Mouse (Mus musculus) liver, embryonic 14.5 days (tissue): ENCODE results near the gene Atf3. TPM values are rescaled to one million over a fixed set of nuclear protein-coding genes. Genes with fewer than 3 reads are reported as not detected.

ENCODE experiments used
- ATAC-seq: fragments of 200-750 bp; cut with Nextera tagmentation; 2 replicates; pipeline ENCODE4 v1.8.0; 2017; ENCODE audit warnings: moderate number of reproducible peaks, mild to moderate bottlenecking, moderate library complexity; ENCODE audit not compliant: insufficient read depth
- DNase-seq, 3 experiments: peaks; one replicate each; pipeline ENCODE4 v3.0.0-alpha.2; 2012 to 2013; ENCODE audit warnings: low read depth in 3 of 3, low spot score in 3 of 3
- H3K27ac ChIP-seq: fragments of 300-500 bp; sonication (generic); 2 replicates; pipeline ENCODE4 v1.5.1; 2014; ENCODE audit warnings: moderate library complexity, mild to moderate bottlenecking, control low read depth, inconsistent platforms
- H3K27me3 ChIP-seq: fragments of 300-500 bp; sonication (generic); 2 replicates; pipeline ENCODE4 v1.6.1; 2014; ENCODE audit warnings: mild to moderate bottlenecking, low read length, moderate library complexity; ENCODE audit not compliant: control insufficient read depth, insufficient read depth
- H3K36me3 ChIP-seq: fragments of 300-500 bp; sonication (generic); replicated peaks from 2 replicates; pipeline ENCODE4 v1.6.1; 2014; ENCODE audit warnings: low read depth; ENCODE audit not compliant: control insufficient read depth, insufficient read depth
- H3K4me1 ChIP-seq, 2 experiments: fragments of 200-500 bp in 1 of 2; fragments of 300-500 bp in 1 of 2; sonication (generic) in 1 of 2; replicated peaks; 2 replicates each; pipeline ENCODE4 v1.6.1; 2012 to 2014; ENCODE audit warnings: antibody characterized with exemption in 1 of 2, inconsistent platforms in 1 of 2, low read length in 1 of 2; ENCODE audit not compliant: control insufficient read depth in 2 of 2, insufficient read depth in 2 of 2
- H3K4me2 ChIP-seq: fragments of 300-500 bp; sonication (generic); 2 replicates; pipeline ENCODE4 v1.6.1; 2014; ENCODE audit warnings: low read depth, mild to moderate bottlenecking, control low read depth, moderate library complexity
- H3K4me3 ChIP-seq, 2 experiments: fragments of 200-500 bp in 1 of 2; fragments of 300-500 bp in 1 of 2; sonication (generic) in 1 of 2; 2 replicates each; pipeline ENCODE4 v1.5.1; 2012 to 2014; ENCODE audit warnings: low read depth in 2 of 2, low read length in 2 of 2, mild to moderate bottlenecking in 2 of 2, control low read depth in 1 of 2, inconsistent platforms in 1 of 2, moderate library complexity in 1 of 2; ENCODE audit not compliant: insufficient read depth in 1 of 2
- H3K9ac ChIP-seq: fragments of 300-500 bp; sonication (generic); replicated peaks from 2 replicates; pipeline ENCODE4 v1.6.1; 2014; ENCODE audit warnings: mild to moderate bottlenecking, control low read depth, moderate library complexity
- H3K9me3 ChIP-seq: fragments of 300-500 bp; sonication (generic); 2 replicates; pipeline ENCODE4 v1.6.1; 2016; ENCODE audit warnings: low read length, mixed read lengths; ENCODE audit not compliant: control insufficient read depth
- CTCF ChIP-seq: IDR thresholded peaks from 2 replicates; pipeline ENCODE4 v1.5.1; 2016; ENCODE audit warnings: antibody characterized with exemption, low read depth, control low read depth
- EP300 ChIP-seq: IDR thresholded peaks from 2 replicates; pipeline ENCODE4 v1.6.1; 2016; ENCODE audit warnings: antibody characterized with exemption, low read depth
- WGBS: fragments of 180-500 bp; shearing (Covaris S2); extraction: QIAGEN DNeasy Blood & Tissue Kit; methylation state at CpG from one replicate; pipeline ENCODE4 v1.1.7; 2014; ENCODE audit not compliant: insufficient replicate concordance; 5-methylcytosine and 5-hydroxymethylcytosine counted together
- polyA plus RNA-seq, 2 experiments: library from polyadenylated mRNA; depleted of rRNA in 1 of 2; stranded (reverse) in 1 of 2; unstranded in 1 of 2; fragments of >200 nt; fragmentation: Nextera tagmentation in 1 of 2; extraction: Ambion mirVana in 1 of 2; gene quantifications; 2 replicates each; pipeline versions ENCODE4 v1.2.1 to v1.2.3; 2012 to 2014

The Atf3 gene
- polyA plus RNA-seq, 2 experiments: 0.76 to 1.3 TPM

DNA sequence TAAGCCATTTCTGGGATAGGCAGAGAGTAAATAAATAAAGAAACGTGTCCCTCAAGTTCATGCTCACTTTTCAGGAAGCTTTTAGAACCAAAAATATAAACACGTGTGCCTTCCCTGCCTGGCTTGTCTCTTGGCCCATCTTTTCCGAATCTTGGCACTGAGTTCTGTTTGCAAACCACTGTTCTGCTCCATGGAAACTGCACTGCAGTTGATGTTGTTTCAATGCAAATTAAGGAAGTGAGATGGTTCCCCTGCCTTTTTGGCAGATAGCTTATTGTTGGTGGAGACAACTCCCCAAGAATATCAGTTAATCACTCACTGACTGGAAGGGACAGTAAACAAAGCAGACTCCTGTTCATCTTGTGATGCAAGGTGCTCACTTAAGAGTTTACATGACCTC, 95.1 kb downstream of the Atf3 start:
- Histone ChIP-seq H3K4me1 (peaks cover 0 to 4% of the 10 kb centered on the region in 2 experiments; a peak in 2 of 4 replicates), H3K4me3 (no peak overlapping the region), H3K27ac (no peak overlapping the region), H3K9me3 (no peaks in the 10 kb centered on the region), H3K4me2 (no peak overlapping the region), H3K9ac (no peak overlapping the region), H3K36me3 (no peaks in the 10 kb centered on the region), H3K27me3 (no peaks in the 10 kb centered on the region)
- 50% methylated on average over 3 of the region's 3 CpGs for WGBS
- no peak for TF ChIP-seq CTCF
- TF ChIP-seq EP300: no peak
- ATAC-seq: no peak
- no peak for DNase-seq

Other genes with a start within 250 kb of the Atf3 start
- gene Vash2, start 238.7 kb downstream of the Atf3 start, polyA plus RNA-seq (2012; rRNA removed): 0.40 and 0.52 TPM in 2 replicates
- gene Vash2, start 238.7 kb downstream of the Atf3 start, polyA plus RNA-seq (2014; fragmentation: Nextera tagmentation; extraction: Ambion mirVana): 0.39 and 0.81 TPM in 2 replicates
- 4.5 and 6.4 TPM in 2 replicates for gene Flvcr1, start 191.9 kb downstream of the Atf3 start, polyA plus RNA-seq (2012; rRNA removed)
- gene Flvcr1, start 191.9 kb downstream of the Atf3 start, polyA plus RNA-seq (2014; fragmentation: Nextera tagmentation; extraction: Ambion mirVana): 4.5 and 4.9 TPM in 2 replicates
- not detected in 2 replicates for gene Spata45, start 181.4 kb downstream of the Atf3 start, polyA plus RNA-seq (2012; rRNA removed)
- gene Spata45, start 181.4 kb downstream of the Atf3 start, polyA plus RNA-seq (2014; fragmentation: Nextera tagmentation; extraction: Ambion mirVana): not detected in 2 replicates
- gene Tatdn3, start 155.1 kb downstream of the Atf3 start, polyA plus RNA-seq (2012; rRNA removed): 4.6 and 6.5 TPM in 2 replicates
- gene Tatdn3, start 155.1 kb downstream of the Atf3 start, polyA plus RNA-seq (2014; fragmentation: Nextera tagmentation; extraction: Ambion mirVana): 8.5 and 8.7 TPM in 2 replicates
- 5.3 and 11.2 TPM in 2 replicates for gene Nsl1, start 155.0 kb downstream of the Atf3 start, polyA plus RNA-seq (2012; rRNA removed)
- 8.8 and 11.6 TPM in 2 replicates for gene Nsl1, start 155.0 kb downstream of the Atf3 start, polyA plus RNA-seq (2014; fragmentation: Nextera tagmentation; extraction: Ambion mirVana)
- 1.6 and 1.8 TPM in 2 replicates for gene Batf3, start 120.2 kb downstream of the Atf3 start, polyA plus RNA-seq (2012; rRNA removed)
- 1.5 and 2.4 TPM in 2 replicates for gene Batf3, start 120.2 kb downstream of the Atf3 start, polyA plus RNA-seq (2014; fragmentation: Nextera tagmentation; extraction: Ambion mirVana)
- not detected in 2 replicates for gene Fam71a, start 53.2 kb downstream of the Atf3 start, polyA plus RNA-seq (2012; rRNA removed)
- not detected in 2 replicates for gene Fam71a, start 53.2 kb downstream of the Atf3 start, polyA plus RNA-seq (2014; fragmentation: Nextera tagmentation; extraction: Ambion mirVana)
- 26.5 and 29.4 TPM in 2 replicates for gene Nenf, start 100.2 kb upstream of the Atf3 start, polyA plus RNA-seq (2012; rRNA removed)
- 34.9 and 35.3 TPM in 2 replicates for gene Nenf, start 100.2 kb upstream of the Atf3 start, polyA plus RNA-seq (2014; fragmentation: Nextera tagmentation; extraction: Ambion mirVana)
- gene Tmem206, start 107.9 kb upstream of the Atf3 start, polyA plus RNA-seq (2012; rRNA removed): 3.7 and 4.1 TPM in 2 replicates
- gene Tmem206, start 107.9 kb upstream of the Atf3 start, polyA plus RNA-seq (2014; fragmentation: Nextera tagmentation; extraction: Ambion mirVana): 6.3 and 7.6 TPM in 2 replicates
- gene Ppp2r5a, start 185.2 kb upstream of the Atf3 start, polyA plus RNA-seq (2012; rRNA removed): 16.4 and 23.8 TPM in 2 replicates
- 21.0 and 23.8 TPM in 2 replicates for gene Ppp2r5a, start 185.2 kb upstream of the Atf3 start, polyA plus RNA-seq (2014; fragmentation: Nextera tagmentation; extraction: Ambion mirVana)